In the genomic region with DNA sequence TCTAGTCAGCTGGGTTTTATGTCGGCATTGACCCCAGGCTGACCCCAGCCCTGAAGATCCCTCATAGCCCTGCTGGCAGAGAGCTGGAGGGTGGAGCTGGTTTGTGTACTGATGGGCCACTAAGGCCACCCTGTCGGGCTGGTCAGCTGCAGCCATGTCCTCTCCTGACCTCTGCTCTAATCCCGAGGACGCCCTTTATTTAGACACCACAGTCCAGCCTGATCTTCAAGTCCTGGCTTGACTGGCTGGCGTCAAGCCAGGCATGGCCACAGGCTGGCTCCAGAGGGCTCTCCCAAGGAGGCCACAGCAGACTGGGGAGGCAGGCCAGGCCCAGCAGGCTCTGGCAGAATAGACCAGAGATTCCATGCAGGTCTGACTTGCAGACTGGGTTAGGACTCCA, we compare ENCODE assay signal across 12 mouse cellular contexts.
A peak's percentile ranks its signal among the peaks of the same experiment; 100 is the strongest.
DNase-seq lines count a peak whose midpoint lies in the region; ATAC-seq and TF ChIP-seq lines count a peak whose summit lies in the region.
"Had no signal": no experiment of that assay in that cellular context is flagged by ENCODE, and none has a peak within 500 bp of the region (broad histone marks: within the 10 kb centered on the region; RNA-seq: fewer than 3 reads in every experiment).

No protein-coding gene starts in this region.

- TF ChIP-seq CTCF in liver, postnatal 0 days (IDR thresholded peaks at IDR 0.05; ENCODE audit: low read depth) = no peak

- ATAC-seq in liver, postnatal 0 days = peak; percentile 58; the same call in 1 of the 2 replicates
- no peak for ATAC-seq in liver, embryonic 11.5 days (replicated peaks; ENCODE audit: low FRiP score)
- no peak for ATAC-seq in hindbrain, embryonic 16.5 days
- ATAC-seq: inflammation-experienced regulatory T-cells, adult 6 months; Patski had no signal

- peak; percentile 16 for DNase-seq in liver, postnatal 0 days
- no peak for DNase-seq in liver, embryonic 11.5 days (ENCODE audit: low spot score)
- peak; percentile 44 for DNase-seq in embryo, embryonic 10.5 days (ENCODE audit: low spot score)
- peak; percentile 31 to 35 for DNase-seq in gastrocnemius, postnatal 36 days
- DNase-seq in lung, postnatal 4 days = peak; percentile 16 to 59
- no peak for DNase-seq in layer of hippocampus, postnatal 25 days (ENCODE audit: extremely low spot score in 1 of 2, low spot score in 1 of 2)
- DNase-seq in left cerebral cortex, postnatal 36 days (ENCODE audit: low spot score in 2 of 2) = no peak

- WGBS in liver, postnatal 0 days (ENCODE audit: insufficient replicate concordance) = 47% methylated on average over 5 of the region's 5 CpGs
- WGBS in liver, embryonic 11.5 days = 46% methylated on average over 5 of the region's 5 CpGs
- 32% methylated on average over 5 of the region's 5 CpGs for WGBS in hindbrain, embryonic 16.5 days

- H3K4me1 ChIP-seq in liver, postnatal 0 days (ENCODE audit: insufficient read depth) = no peaks in the 10 kb centered on the region
- H3K4me1 ChIP-seq in liver, embryonic 11.5 days (replicated peaks; ENCODE audit: control insufficient read depth, insufficient read depth, low read length) = peaks cover 5% of the 10 kb centered on the region
- H3K4me1 ChIP-seq in hindbrain, embryonic 16.5 days (ENCODE audit: control insufficient read depth, insufficient read depth, low read depth, low read length) = no peaks in the 10 kb centered on the region

- H3K27me3 ChIP-seq in liver, postnatal 0 days (ENCODE audit: insufficient read depth, low read length) = no peaks in the 10 kb centered on the region
- H3K27me3 ChIP-seq in liver, embryonic 11.5 days (replicated peaks; ENCODE audit: control insufficient read depth, insufficient read depth, low read length) = peaks cover 12% of the 10 kb centered on the region
- peaks cover 5% of the 10 kb centered on the region; the same call in 1 of the 2 replicates for H3K27me3 ChIP-seq in hindbrain, embryonic 16.5 days (replicated peaks; ENCODE audit: control insufficient read depth, insufficient read depth, low read length)

- H3K9me3 ChIP-seq in liver, postnatal 0 days (ENCODE audit: low read length) = no peaks in the 10 kb centered on the region
- no peaks in the 10 kb centered on the region for H3K9me3 ChIP-seq in liver, embryonic 11.5 days (ENCODE audit: control insufficient read depth, low read length)
- H3K9me3 ChIP-seq in hindbrain, embryonic 16.5 days (ENCODE audit: control insufficient read depth, low read length) = no peaks in the 10 kb centered on the region
- H3K9me3 ChIP-seq: limb, embryonic 13.5 days had no signal

- no peak overlapping the region for H3K9ac ChIP-seq in liver, postnatal 0 days (replicated peaks)
- no peak overlapping the region for H3K9ac ChIP-seq in liver, embryonic 11.5 days (ENCODE audit: low read depth, low read length)
- H3K9ac ChIP-seq in hindbrain, embryonic 16.5 days (ENCODE audit: low read depth, low read length) = no peak overlapping the region
- H3K9ac ChIP-seq: limb, embryonic 13.5 days had no signal

- H3K4me3 ChIP-seq in liver, postnatal 0 days (ENCODE audit: low read depth, low read length) = no peak overlapping the region
- H3K4me3 ChIP-seq in liver, embryonic 11.5 days (ENCODE audit: low read depth, low read length) = no peak overlapping the region
- H3K4me3 ChIP-seq in hindbrain, embryonic 16.5 days (ENCODE audit: low read length) = no peak overlapping the region
- H3K4me3 ChIP-seq: limb, embryonic 13.5 days; myocyte had no signal

- no peaks in the 10 kb centered on the region for H3K36me3 ChIP-seq in liver, postnatal 0 days (replicated peaks; ENCODE audit: insufficient read depth, low read length)
- no peaks in the 10 kb centered on the region for H3K36me3 ChIP-seq in liver, embryonic 11.5 days (ENCODE audit: control insufficient read depth, insufficient read depth, low read length)
- no peaks in the 10 kb centered on the region for H3K36me3 ChIP-seq in hindbrain, embryonic 16.5 days (ENCODE audit: control insufficient read depth, insufficient read depth, low read length)
- H3K36me3 ChIP-seq: limb, embryonic 13.5 days had no signal

- intact Hi-C loops in gastrocnemius, postnatal 36 days (cut with DNase I) = no loop called here
- intact Hi-C loops in left cerebral cortex, postnatal 36 days (cut with DNase I) = no loop called here

- TF ChIP-seq EP300 in liver, postnatal 0 days (IDR thresholded peaks at IDR 0.05; ENCODE audit: low read depth) = no peak

- H3K27ac ChIP-seq in liver, postnatal 0 days (ENCODE audit: low read depth) = no peak overlapping the region
- H3K27ac ChIP-seq in liver, embryonic 11.5 days (ENCODE audit: low read depth, low read length) = no peak overlapping the region
- H3K27ac ChIP-seq in hindbrain, embryonic 16.5 days (ENCODE audit: low read depth, low read length) = no peak overlapping the region
- H3K27ac ChIP-seq: limb, embryonic 13.5 days had no signal

- no peak overlapping the region for H3K4me2 ChIP-seq in liver, postnatal 0 days (ENCODE audit: low read depth, low read length)
- H3K4me2 ChIP-seq in liver, embryonic 11.5 days = no peak overlapping the region
- H3K4me2 ChIP-seq in hindbrain, embryonic 16.5 days (ENCODE audit: low read length) = no peak overlapping the region
- H3K4me2 ChIP-seq: limb, embryonic 13.5 days had no signal

Comparison
In these comparisons a context has a peak if more than half of its experiments do, and no peak if none do; other contexts are left out.
1. DNase-seq: peak in liver, postnatal 0 days (single experiment), embryo, embryonic 10.5 days (single experiment), gastrocnemius, postnatal 36 days (2 of 2) and lung, postnatal 4 days (2 of 2); none in liver, embryonic 11.5 days (single experiment), layer of hippocampus, postnatal 25 days (0 of 2) and left cerebral cortex, postnatal 36 days (0 of 2).